Mouse (Mus musculus) thymus, adult 2 months (tissue): ENCODE data around the gene Pkp2.

ENCODE experiments used
- CTCF ChIP-seq: fragments of 200-500 bp; IDR thresholded peaks from 2 replicates; pipeline ENCODE4 v1.5.1; 2012; ENCODE audit warnings: mild to moderate bottlenecking, control low read depth, low read length, moderate library complexity, borderline replicate concordance; ENCODE audit not compliant: control insufficient read depth, poor library complexity, insufficient read depth; ENCODE audit errors: extremely low read depth
- POLR2A ChIP-seq: fragments of 200-500 bp; IDR thresholded peaks from 2 replicates; pipeline ENCODE4 v1.6.1; 2012; ENCODE audit warnings: mild to moderate bottlenecking, low read length, control low read depth, moderate library complexity; ENCODE audit not compliant: control insufficient read depth, poor library complexity, insufficient read depth; ENCODE audit errors: extremely low read depth

- TF ChIP-seq CTCF (no peak), POLR2A (no peak)
Measured at GRCm38 (mm10) chr16:16260882-16261281, 47.8 kb downstream of the Pkp2 start.
